Mouse (Mus musculus) embryonic stem cell, embryonic (primary cell): ENCODE measurements around the gene CN725425.

Experiments
- CTCF ChIA-PET, 4 experiments: fragments of 300-600 bp in 2 of 4; fragments of 350-600 bp in 2 of 4; sonication (Branson Sonifier 250); formaldehyde crosslinking; loops; one replicate each; lab custom pipeline; 2022; ENCODE audit warnings: inconsistent platforms in 2 of 4; lab: Charles Lee
- POLR2A ChIA-PET, 4 experiments: fragments of 300-600 bp in 2 of 4; fragments of 350-600 bp in 2 of 4; sonication (Branson Sonifier 250); formaldehyde crosslinking; loops; one replicate each; lab custom pipeline; 2022; ENCODE audit warnings: antibody characterized with exemption in 4 of 4, inconsistent platforms in 1 of 4; lab: Charles Lee

The CN725425 gene

GRCm38 (mm10) chr15:91199256-91199905 lies at the start of gene CN725425:
CN725425 (plus strand) TSS chr15:91199494.
- POLR2A ChIA-PET: no interaction called here
- CTCF ChIA-PET: interaction anchor here in 1 of 4 experiments (0.6 kb wide), 1 partner anchor 129 kb away, joined by 3 read pairs; no protein-coding TSS in a partner anchor

- CTCF ChIA-PET: interaction anchor here in 1 of 4 experiments (0.7 kb wide), 1 partner anchor 549 kb away, joined by 8 read pairs; no protein-coding TSS in a partner anchor
- POLR2A ChIA-PET: no interaction called here
Measured at GRCm38 (mm10) chr15:91152592-91152991, 46.7 kb upstream of the CN725425 start.

GRCm38 (mm10) chr15:91153311-91153710 lies 46.0 kb upstream of the CN725425 start:
- CTCF ChIA-PET: no interaction called here
- POLR2A ChIA-PET: interaction anchor here in 1 of 4 experiments (0.6 kb wide), 1 partner anchor 211 kb away, joined by 3 read pairs; no protein-coding TSS in a partner anchor

GRCm38 (mm10) chr15:91161153-91161552 lies 38.1 kb upstream of the CN725425 start:
- ChIA-PET POLR2A (interaction anchor here in 1 of 4 experiments (0.7 kb wide), 1 partner anchor 239 kb away, joined by 5 read pairs; no protein-coding TSS in a partner anchor), CTCF (no interaction called here)

GRCm38 (mm10) chr15:91163454-91163853 lies 35.8 kb upstream of the CN725425 start:
- POLR2A ChIA-PET: no interaction called here
- CTCF ChIA-PET: no interaction called here

- CTCF ChIA-PET: interaction anchor here in 3 of 4 experiments (0.6 to 1.1 kb wide), 4 partner anchors 19 to 1266 kb away, joined by 3 to 7 read pairs (median 3); no protein-coding TSS in a partner anchor
- POLR2A ChIA-PET: no interaction called here
Measured at GRCm38 (mm10) chr15:91165021-91165420, 34.3 kb upstream of the CN725425 start.

GRCm38 (mm10) chr15:91167850-91168562 lies 31.3 kb upstream of the CN725425 start:
- CTCF ChIA-PET: no interaction called here
- POLR2A ChIA-PET: no interaction called here

- ChIA-PET CTCF (interaction anchor here in 1 of 4 experiments (0.7 kb wide), 1 partner anchor 687 kb away, joined by 4 read pairs; no protein-coding TSS in a partner anchor), POLR2A (interaction anchor here in 2 of 4 experiments (0.5 to 0.6 kb wide), 3 partner anchors 13 to 331 kb away, joined by 3 to 4 read pairs (median 3); no protein-coding TSS in a partner anchor)
Measured at GRCm38 (mm10) chr15:91170602-91171328, 28.5 kb upstream of the CN725425 start.

- POLR2A ChIA-PET: interaction anchor here in 1 of 4 experiments (0.5 to 0.6 kb wide), 3 partner anchors 12 to 332 kb away, joined by 3 to 6 read pairs (median 4); no protein-coding TSS in a partner anchor
- CTCF ChIA-PET: interaction anchor here in 1 of 4 experiments (0.7 kb wide), 1 partner anchor 686 kb away, joined by 4 read pairs; no protein-coding TSS in a partner anchor
Measured at GRCm38 (mm10) chr15:91171332-91171731, 28.0 kb upstream of the CN725425 start.

- ChIA-PET CTCF (no interaction called here), POLR2A (no interaction called here)
Measured at GRCm38 (mm10) chr15:91172193-91172592, 27.1 kb upstream of the CN725425 start.

- ChIA-PET POLR2A (no interaction called here), CTCF (no interaction called here)
Measured at GRCm38 (mm10) chr15:91178656-91179314, 20.5 kb upstream of the CN725425 start.

- POLR2A ChIA-PET: interaction anchor here in 1 of 4 experiments (0.6 kb wide), 1 partner anchor 241 kb away, joined by 8 read pairs; no protein-coding TSS in a partner anchor
- CTCF ChIA-PET: no interaction called here
Measured at GRCm38 (mm10) chr15:91179911-91180622, 19.2 kb upstream of the CN725425 start.

- POLR2A ChIA-PET: no interaction called here
- CTCF ChIA-PET: no interaction called here
Measured at GRCm38 (mm10) chr15:91186358-91186757, 12.9 kb upstream of the CN725425 start.

- ChIA-PET CTCF (no interaction called here), POLR2A (interaction anchor here in 1 of 4 experiments (0.6 kb wide), 1 partner anchor 8 kb away, joined by 4 read pairs; no protein-coding TSS in a partner anchor)
Measured at GRCm38 (mm10) chr15:91190026-91190425, 9.3 kb upstream of the CN725425 start.

GRCm38 (mm10) chr15:91190519-91191207 lies 8.6 kb upstream of the CN725425 start:
- ChIA-PET POLR2A (interaction anchor here in 2 of 4 experiments (0.6 to 1.2 kb wide), 2 partner anchors 9 to 19 kb away, joined by 3 to 4 read pairs; no protein-coding TSS in a partner anchor), CTCF (no interaction called here)

GRCm38 (mm10) chr15:91191412-91192222 lies 7.7 kb upstream of the CN725425 start, which contains the start of gene Abcd2:
Abcd2 (minus strand) TSS chr15:91191799.
- ChIA-PET POLR2A (interaction anchor here in 2 of 4 experiments (0.6 to 1.2 kb wide), 2 partner anchors 18 to 20 kb away, joined by 3 to 6 read pairs; no protein-coding TSS in a partner anchor), CTCF (interaction anchor here in 2 of 4 experiments (0.6 kb wide), 2 partner anchors 185 to 1750 kb away, joined by 3 to 5 read pairs; no protein-coding TSS in a partner anchor)
